Mouse (Mus musculus) G1E (cell line): ENCODE results near the gene Fkbp5. TPM values are rescaled to one million over a fixed set of nuclear protein-coding genes. Genes with fewer than 3 reads are reported as not detected.

Experiments
- ATAC-seq: 2 replicates; pipeline ENCODE4 v1.8.0; 2016; ENCODE audit warnings: mild to moderate bottlenecking; ENCODE audit not compliant: insufficient number of reproducible peaks, poor library complexity, low FRiP score, severe bottlenecking; ENCODE audit errors: extremely low read depth
- DNase-seq: peaks from one replicate; pipeline ENCODE4 v3.0.0; 2012; ENCODE audit warnings: low spot score
- H3K27me3 ChIP-seq: 2 replicates; pipeline ENCODE4 v1.6.1; 2012; ENCODE audit warnings: mild to moderate bottlenecking, low read length, inconsistent platforms; ENCODE audit not compliant: insufficient read depth
- H3K36me3 ChIP-seq: replicated peaks from 2 replicates; pipeline ENCODE3; 2012; ENCODE audit warnings: mild to moderate bottlenecking, inconsistent platforms
- H3K4me1 ChIP-seq: 2 replicates; pipeline ENCODE4 v1.6.1; 2012; ENCODE audit warnings: low read depth, low read length, inconsistent platforms, mixed read lengths; ENCODE audit not compliant: insufficient read depth
- H3K4me3 ChIP-seq: 2 replicates; pipeline ENCODE4 v1.5.1; 2012; ENCODE audit warnings: low read depth, mild to moderate bottlenecking, inconsistent platforms, low read length, moderate library complexity, mixed read lengths
- H3K9me3 ChIP-seq: replicated peaks from 2 replicates; pipeline ENCODE4 v1.6.1; 2012; ENCODE audit warnings: inconsistent platforms
- CTCF ChIP-seq: IDR thresholded peaks from 2 replicates; pipeline ENCODE4 v1.5.1; 2012; ENCODE audit warnings: low read depth, low read length, inconsistent platforms, mixed read lengths
- GATA1 ChIP-seq: IDR thresholded peaks from 2 replicates; pipeline ENCODE4 v1.6.1; 2012; ENCODE audit warnings: borderline replicate concordance, low read length, inconsistent platforms, mixed read lengths
- GATA2 ChIP-seq: IDR thresholded peaks from 2 replicates; pipeline ENCODE4 v1.6.1; 2012; ENCODE audit warnings: low read depth, low read length, inconsistent platforms, borderline replicate concordance
- POLR2AphosphoS5 ChIP-seq: IDR thresholded peaks from 2 replicates; pipeline ENCODE4 v1.6.1; 2012; ENCODE audit warnings: low read depth, low read length, inconsistent platforms; ENCODE audit not compliant: insufficient replicate concordance
- TAL1 ChIP-seq: conservative IDR thresholded peaks from 2 replicates; pipeline ENCODE4 v1.6.1; 2012; ENCODE audit warnings: low read depth, low read length, inconsistent platforms, mixed read lengths
- polyA plus RNA-seq: library from polyadenylated mRNA; stranded (reverse); fragments of >175 nt; gene quantifications from 2 replicates; pipeline ENCODE4 v1.2.3, GENCODE M21; 2012
- total RNA-seq, 2 experiments: library from RNA; stranded (forward) in 1 of 2; stranded (reverse) in 1 of 2; fragments of 200-1000 nt in 1 of 2; fragments of >200 nt in 1 of 2; fragmentation: Nextera tagmentation in 1 of 2; gene quantifications; 2 replicates each; pipeline ENCODE4 v1.2.3; 2014 to 2017

Gene Fkbp5
- total and polyA plus RNA-seq, 3 experiments: 11.7 to 36.6 (median 18.5) TPM

DNA sequence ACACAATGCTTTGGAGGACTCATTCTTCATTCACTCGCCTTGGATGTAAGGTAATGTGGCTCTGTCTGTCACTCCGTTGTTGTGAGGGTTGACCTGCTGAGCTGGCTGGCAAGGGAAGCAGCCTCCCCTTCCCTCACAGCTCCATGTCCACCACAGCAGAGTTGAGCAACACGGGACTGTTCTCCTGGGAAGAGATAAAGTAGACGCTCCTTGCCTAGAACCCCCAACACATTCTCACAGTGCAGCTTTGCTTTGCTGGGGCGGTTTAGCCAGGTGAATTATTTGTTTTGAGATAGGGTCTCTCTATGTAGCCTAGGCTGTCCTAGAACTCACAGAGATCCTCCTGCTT lies 70.5 kb downstream of the Fkbp5 start:
- H3K36me3 ChIP-seq: peaks cover 19% of the 10 kb centered on the region
- H3K4me1 ChIP-seq: peaks cover 11% of the 10 kb centered on the region
- H3K9me3 ChIP-seq: no peaks in the 10 kb centered on the region
- ATAC-seq (no peak), DNase-seq (no peak)
- no peak overlapping the region for H3K4me3 ChIP-seq
- TF ChIP-seq GATA2 (no peak), TAL1 (no peak), POLR2AphosphoS5 (no peak), GATA1 (no peak), CTCF (no peak)
- H3K27me3 ChIP-seq: peaks cover 2% of the 10 kb centered on the region; the same call in 1 of the 2 replicates

DNA sequence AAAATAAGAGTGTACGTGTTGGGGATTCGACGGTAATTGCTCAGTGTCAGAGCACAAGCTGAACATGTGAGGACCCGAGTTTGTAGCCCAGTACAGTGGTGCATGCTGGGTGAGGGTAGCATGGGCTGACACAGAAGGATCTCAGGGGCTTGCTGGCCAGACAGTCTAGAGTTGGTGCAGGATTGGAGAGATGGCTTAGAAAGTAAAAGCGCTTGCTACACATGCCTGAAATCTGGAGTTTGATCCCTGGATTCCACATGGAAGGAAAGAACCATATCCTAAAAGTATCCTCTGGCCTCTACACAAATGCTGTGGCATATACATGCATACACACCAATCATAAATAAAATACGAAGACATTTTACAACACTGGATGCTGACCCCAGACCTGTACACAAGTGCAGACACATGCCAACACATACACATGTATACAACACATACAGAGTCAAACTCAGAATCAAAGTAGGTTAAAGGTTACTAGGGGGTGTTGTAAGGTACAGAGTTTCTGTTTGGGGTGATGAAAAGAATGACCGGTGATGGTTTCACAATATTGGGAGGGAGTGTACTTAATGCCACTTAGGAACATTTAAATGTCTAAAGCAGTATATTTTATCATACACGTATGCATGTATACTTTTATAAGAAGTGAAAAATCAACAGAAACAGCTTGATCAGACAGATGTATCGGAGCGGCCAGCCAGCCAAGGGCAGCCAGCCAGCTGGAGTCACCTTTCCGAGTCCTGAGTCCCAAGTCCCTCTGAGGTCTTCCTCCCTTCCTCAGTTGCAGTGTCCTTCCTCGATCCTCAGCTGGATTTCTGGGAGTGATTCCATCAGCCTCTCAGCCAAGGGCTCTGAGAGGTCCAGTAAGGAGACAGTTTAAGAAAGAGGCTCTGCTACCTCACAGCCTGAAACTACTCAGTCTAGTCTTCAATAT lies 71.2 kb downstream of the Fkbp5 start:
- no peak for ATAC-seq
- Histone ChIP-seq H3K9me3 (no peaks in the 10 kb centered on the region), H3K4me3 (no peak overlapping the region)

DNA sequence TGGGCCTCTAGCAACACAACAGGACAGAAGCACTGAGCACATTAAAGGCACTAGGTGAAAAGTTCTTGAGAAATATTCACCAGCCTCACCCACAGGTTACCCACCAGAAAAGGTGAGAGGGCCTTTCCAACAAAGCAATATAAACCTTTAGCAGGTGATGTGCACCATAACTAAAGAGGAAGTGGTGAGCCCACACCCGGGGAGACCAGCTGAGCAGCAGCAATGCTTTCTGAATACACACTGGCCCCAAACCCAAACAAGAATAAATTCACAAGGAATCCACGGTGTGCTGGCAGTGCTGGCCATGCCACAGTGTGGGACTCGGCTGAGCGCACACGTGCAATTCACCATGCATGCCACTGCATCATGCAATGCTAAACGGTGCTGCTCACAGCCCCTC lies 74.7 kb downstream of the Fkbp5 start:
- TF ChIP-seq POLR2AphosphoS5: no peak
- TF ChIP-seq TAL1: no peak
- TF ChIP-seq GATA2: no peak
- TF ChIP-seq CTCF: no peak
- no peak for TF ChIP-seq GATA1
- no peak overlapping the region for H3K4me3 ChIP-seq
- DNase-seq: no peak
- peaks cover 41% of the 10 kb centered on the region for H3K36me3 ChIP-seq
- no peak for ATAC-seq
- peaks cover 5% of the 10 kb centered on the region for H3K4me1 ChIP-seq
- no peaks in the 10 kb centered on the region for H3K9me3 ChIP-seq
- H3K27me3 ChIP-seq: peaks cover 2% of the 10 kb centered on the region; the same call in 1 of the 2 replicates

More for the DNA sequence above, 71.2 kb downstream of the Fkbp5 start:
- Histone ChIP-seq H3K27me3 (peaks cover 2% of the 10 kb centered on the region; the same call in 1 of the 2 replicates), H3K4me1 (peaks cover 11% of the 10 kb centered on the region), H3K36me3 (peaks cover 19% of the 10 kb centered on the region)
- no peak for DNase-seq
- no peak for TF ChIP-seq POLR2AphosphoS5
- no peak for TF ChIP-seq GATA1
- no peak for TF ChIP-seq CTCF
- TF ChIP-seq GATA2: no peak
- TF ChIP-seq TAL1: no peak

DNA sequence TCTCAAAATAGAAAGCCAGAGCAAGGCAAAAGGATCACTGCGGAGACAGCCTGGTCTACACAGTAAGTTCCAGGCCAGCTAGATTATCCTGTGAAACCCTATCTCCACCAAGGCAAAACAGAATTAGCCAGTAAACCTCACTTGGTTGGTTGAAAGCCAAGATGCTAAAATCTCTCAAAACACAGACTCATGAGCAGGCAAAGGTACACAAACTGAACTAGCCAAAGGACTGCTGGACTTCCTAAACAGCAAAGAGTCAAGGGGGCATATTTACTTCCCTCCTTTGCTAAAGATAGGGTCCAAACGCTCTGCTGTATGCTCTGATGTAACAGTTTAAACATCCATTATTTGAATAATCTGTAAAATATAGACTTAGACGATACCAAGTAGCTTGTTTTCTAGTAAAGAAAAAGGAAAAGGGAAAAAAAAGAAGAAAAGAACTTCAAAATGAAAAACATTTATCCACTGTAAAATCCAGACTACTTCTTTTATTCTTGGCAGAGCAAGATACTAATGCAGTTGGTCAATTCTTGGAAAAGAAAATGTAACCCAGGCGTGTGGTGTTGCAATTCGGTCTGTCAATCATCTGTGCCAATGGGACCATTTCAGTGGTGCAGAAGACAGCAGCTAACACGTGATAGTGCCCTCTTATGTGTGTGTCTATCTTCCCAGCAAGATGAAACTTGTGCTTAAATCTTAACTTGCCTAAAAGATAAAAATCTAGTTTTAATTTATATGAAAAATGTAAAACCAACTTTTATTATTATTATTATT lies 78.8 kb downstream of the Fkbp5 start:
- Histone ChIP-seq H3K36me3 (peaks cover 57% of the 10 kb centered on the region), H3K27me3 (peaks cover 2% of the 10 kb centered on the region; the same call in 1 of the 2 replicates), H3K4me1 (peaks cover 4% of the 10 kb centered on the region), H3K4me3 (no peak overlapping the region), H3K9me3 (no peaks in the 10 kb centered on the region)
- DNase-seq (no peak), ATAC-seq (no peak)
- TF ChIP-seq POLR2AphosphoS5 (no peak), GATA1 (no peak), GATA2 (no peak), CTCF (no peak), TAL1 (no peak)

DNA sequence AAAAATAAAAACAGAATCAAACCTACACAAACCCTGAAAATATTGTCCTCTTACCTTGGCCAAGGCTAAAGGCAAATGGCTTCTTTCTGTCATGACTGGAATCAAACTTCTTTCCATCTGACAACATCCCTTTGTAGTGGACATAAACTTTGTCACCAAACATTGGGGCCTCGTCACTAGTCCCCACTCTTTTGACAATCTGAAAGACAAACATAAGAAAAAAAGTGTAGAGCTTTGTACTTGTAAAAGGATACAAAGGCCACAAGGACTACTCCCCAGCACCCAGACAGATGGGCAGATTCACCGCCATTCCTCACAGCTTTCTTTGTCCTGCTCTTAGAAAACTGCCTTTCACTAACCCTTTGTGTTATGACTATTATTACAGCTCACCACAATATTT lies 79.4 kb downstream of the Fkbp5 start:
- Histone ChIP-seq H3K36me3 (peaks cover 58% of the 10 kb centered on the region), H3K9me3 (no peaks in the 10 kb centered on the region)

DNA sequence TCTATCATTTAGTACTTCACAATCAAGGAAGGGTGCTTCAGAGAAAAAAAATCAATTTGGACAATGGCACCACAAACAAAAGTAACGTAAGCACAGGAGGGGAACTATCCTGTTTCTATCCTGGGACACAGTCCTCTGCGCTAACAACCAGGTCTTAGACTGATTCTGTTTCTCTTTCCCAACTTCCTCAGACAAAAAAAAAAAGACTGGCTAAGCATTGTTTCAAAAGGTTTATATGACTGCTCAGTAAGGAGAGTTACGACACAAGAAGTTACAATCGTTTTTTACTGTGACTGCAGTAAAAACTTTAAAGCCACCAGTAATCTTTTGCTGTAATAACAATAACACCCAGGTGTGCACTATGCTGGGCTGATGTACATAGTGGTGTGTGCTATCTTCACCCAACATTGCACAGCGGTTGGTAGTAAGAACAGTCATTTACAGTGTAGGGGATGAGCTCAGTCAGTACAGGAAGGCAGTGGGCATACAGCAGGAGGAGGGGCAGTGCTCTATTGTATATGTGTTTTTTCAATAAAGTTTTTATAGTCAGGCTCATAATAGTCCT lies 82.3 kb downstream of the Fkbp5 start:
- no peaks in the 10 kb centered on the region for H3K27me3 ChIP-seq
- ATAC-seq (no peak), DNase-seq (no peak)
- peaks cover 64% of the 10 kb centered on the region for H3K36me3 ChIP-seq
- no peaks in the 10 kb centered on the region for H3K9me3 ChIP-seq
- no peak overlapping the region for H3K4me3 ChIP-seq
- no peak for TF ChIP-seq CTCF
- TF ChIP-seq GATA1: no peak
- no peak for TF ChIP-seq POLR2AphosphoS5
- no peak for TF ChIP-seq TAL1
- no peak for TF ChIP-seq GATA2
- no peaks in the 10 kb centered on the region for H3K4me1 ChIP-seq

More for the DNA sequence above, 79.4 kb downstream of the Fkbp5 start:
- H3K4me3 ChIP-seq: no peak overlapping the region
- TF ChIP-seq CTCF: no peak
- no peak for TF ChIP-seq POLR2AphosphoS5
- no peak for TF ChIP-seq GATA2
- TF ChIP-seq TAL1: no peak
- no peak for TF ChIP-seq GATA1
- H3K4me1 ChIP-seq: peaks cover 4% of the 10 kb centered on the region
- peaks cover 2% of the 10 kb centered on the region; the same call in 1 of the 2 replicates for H3K27me3 ChIP-seq
- ATAC-seq (no peak), DNase-seq (no peak)
